Mouse (Mus musculus) forebrain, embryonic 13.5 days (tissue): ENCODE data around the gene Cltb. TPM values are rescaled to one million over a fixed set of nuclear protein-coding genes. Genes with fewer than 3 reads are reported as not detected.

ENCODE experiments used
- ATAC-seq: fragments of 200-750 bp; cut with Nextera tagmentation; 2 replicates; pipeline ENCODE4 v1.8.0; 2017
- H3K27ac ChIP-seq: fragments of 300-500 bp; sonication (generic); 2 replicates; pipeline ENCODE4 v1.5.1; 2015; ENCODE audit warnings: inconsistent platforms, mild to moderate bottlenecking, moderate library complexity
- H3K27me3 ChIP-seq: fragments of 300-500 bp; sonication (generic); 2 replicates; pipeline ENCODE4 v1.6.1; 2015; ENCODE audit warnings: mild to moderate bottlenecking, inconsistent platforms
- H3K36me3 ChIP-seq: fragments of 300-500 bp; sonication (generic); 2 replicates; pipeline ENCODE4 v1.6.1; 2015; ENCODE audit warnings: mild to moderate bottlenecking, inconsistent platforms; ENCODE audit not compliant: poor library complexity, severe bottlenecking
- H3K4me1 ChIP-seq: fragments of 300-500 bp; sonication (generic); 2 replicates; pipeline ENCODE4 v1.6.1; 2015; ENCODE audit warnings: inconsistent platforms
- H3K4me2 ChIP-seq: fragments of 300-500 bp; sonication (generic); 2 replicates; pipeline ENCODE4 v1.6.1; 2015; ENCODE audit warnings: inconsistent platforms, mild to moderate bottlenecking, moderate library complexity
- H3K4me3 ChIP-seq: fragments of 300-500 bp; sonication (generic); 2 replicates; pipeline ENCODE4 v1.5.1; 2015; ENCODE audit warnings: mild to moderate bottlenecking, inconsistent platforms
- H3K9ac ChIP-seq: fragments of 300-500 bp; sonication (generic); 2 replicates; pipeline ENCODE4 v1.6.1; 2015; ENCODE audit warnings: mild to moderate bottlenecking, inconsistent platforms
- H3K9me3 ChIP-seq: fragments of 300-500 bp; sonication (generic); replicated peaks from 2 replicates; pipeline ENCODE4 v1.6.1; 2016; ENCODE audit warnings: inconsistent platforms
- WGBS: fragments of 180-500 bp; shearing (Covaris S2); methylation state at CpG from one replicate; pipeline ENCODE4 v1.1.7; 2015; 5-methylcytosine and 5-hydroxymethylcytosine counted together
- polyA plus RNA-seq: library from polyadenylated mRNA; unstranded; fragments of >200 nt; fragmentation: Nextera tagmentation; extraction: Ambion mirVana; gene quantifications from 2 replicates; pipeline ENCODE4 v1.2.1, GENCODE M21; 2015

The Cltb gene
- polyA plus RNA-seq, 1 experiment from 2014 or later: 57.2 TPM

GRCm38 (mm10) chr13:54609301-54609700, 1.8 kb downstream of the Cltb start:
- WGBS: 19% methylated on average over 1 of the region's 1 CpGs
- no peaks in the 10 kb centered on the region for H3K36me3 ChIP-seq

DNA sequence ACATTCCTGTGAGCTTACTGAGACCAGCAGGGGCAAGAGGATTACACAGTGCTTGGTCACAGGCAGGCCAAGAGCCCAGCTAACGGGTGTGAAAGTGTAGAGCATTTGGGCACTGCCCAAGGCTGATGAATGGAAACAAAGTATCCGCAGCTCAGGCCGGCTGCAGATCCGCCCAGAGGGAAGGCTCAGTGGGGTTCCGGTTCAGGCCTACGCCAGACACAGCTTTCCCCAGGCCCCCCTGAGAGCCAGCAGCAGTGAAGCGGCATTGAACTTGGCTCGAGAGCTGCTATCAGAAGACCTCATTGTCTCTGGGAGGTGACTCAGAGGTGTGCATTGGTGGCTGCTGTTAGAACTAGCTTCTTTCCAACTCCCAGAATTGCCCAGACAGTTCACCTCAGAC, 2.5 kb downstream of the Cltb start:
- H3K4me2 ChIP-seq: peak overlapping the region; percentile 39
- H3K4me1 ChIP-seq: peaks cover 21% of the 10 kb centered on the region
- 7% methylated on average over 8 of the region's 8 CpGs for WGBS
- H3K27me3 ChIP-seq: peaks cover 33% of the 10 kb centered on the region
- H3K27ac ChIP-seq: no peak overlapping the region
- no peak for ATAC-seq
- H3K4me3 ChIP-seq: no peak overlapping the region; the same call in 1 of the 2 replicates
- no peaks in the 10 kb centered on the region for H3K9me3 ChIP-seq
- no peaks in the 10 kb centered on the region for H3K36me3 ChIP-seq
- H3K9ac ChIP-seq: peak overlapping the region; percentile 48

More at GRCm38 (mm10) chr13:54609301-54609700, 1.8 kb downstream of the Cltb start:
- Histone ChIP-seq H3K9ac (peak overlapping the region; percentile 48; the same call in 1 of the 2 replicates), H3K4me1 (peaks cover 21% of the 10 kb centered on the region), H3K27me3 (peaks cover 32% of the 10 kb centered on the region), H3K9me3 (no peaks in the 10 kb centered on the region), H3K4me3 (no peak overlapping the region), H3K27ac (no peak overlapping the region), H3K4me2 (peak overlapping the region; percentile 39)
- no peak for ATAC-seq

GRCm38 (mm10) chr13:54608002-54608401, 3.1 kb downstream of the Cltb start:
- no peak for ATAC-seq
- Histone ChIP-seq H3K27ac (no peak overlapping the region), H3K4me1 (peaks cover 24% of the 10 kb centered on the region), H3K36me3 (no peaks in the 10 kb centered on the region), H3K4me3 (no peak overlapping the region), H3K9me3 (no peaks in the 10 kb centered on the region), H3K27me3 (peaks cover 33% of the 10 kb centered on the region), H3K9ac (no peak overlapping the region), H3K4me2 (no peak overlapping the region)
- 70% methylated on average over 3 of the region's 3 CpGs for WGBS

DNA sequence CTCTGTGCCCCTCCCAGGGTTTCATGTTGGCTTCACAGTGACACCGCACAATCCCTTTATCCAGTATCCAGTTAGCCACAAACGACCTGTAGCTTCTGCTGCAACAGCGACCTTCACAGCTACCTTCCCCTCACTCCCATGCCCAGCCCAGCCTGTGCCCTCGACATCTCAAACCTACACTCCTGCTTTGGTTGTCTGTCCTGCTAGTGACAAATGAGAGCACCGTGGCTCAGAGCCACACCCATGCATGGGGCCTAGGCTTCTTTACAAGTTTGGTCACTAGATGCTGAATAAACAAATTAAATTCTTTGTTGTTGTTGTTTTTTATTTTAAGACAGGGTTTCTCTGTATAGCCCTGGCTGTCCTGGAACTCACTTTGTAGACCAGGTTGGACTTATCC, 3.9 kb downstream of the Cltb start:
- no peak for ATAC-seq
- Histone ChIP-seq H3K4me3 (no peak overlapping the region), H3K36me3 (no peaks in the 10 kb centered on the region), H3K9ac (no peak overlapping the region), H3K9me3 (no peaks in the 10 kb centered on the region), H3K27me3 (peaks cover 34% of the 10 kb centered on the region), H3K27ac (no peak overlapping the region), H3K4me1 (peaks cover 24% of the 10 kb centered on the region), H3K4me2 (no peak overlapping the region)
- WGBS: 77% methylated on average over 5 of the region's 5 CpGs

- no peaks in the 10 kb centered on the region for H3K36me3 ChIP-seq
- H3K27ac ChIP-seq: no peak overlapping the region
- no peaks in the 10 kb centered on the region for H3K9me3 ChIP-seq
- H3K4me3 ChIP-seq: no peak overlapping the region
- peaks cover 13% of the 10 kb centered on the region for H3K4me1 ChIP-seq
- H3K27me3 ChIP-seq: peaks cover 39% of the 10 kb centered on the region
- ATAC-seq: no peak
- no peak overlapping the region for H3K4me2 ChIP-seq
- 88% methylated on average over 5 of the region's 5 CpGs for WGBS
- no peak overlapping the region for H3K9ac ChIP-seq
These were observed 5.7 kb downstream of the Cltb start for GRCm38 (mm10) chr13:54605426-54605825.

DNA sequence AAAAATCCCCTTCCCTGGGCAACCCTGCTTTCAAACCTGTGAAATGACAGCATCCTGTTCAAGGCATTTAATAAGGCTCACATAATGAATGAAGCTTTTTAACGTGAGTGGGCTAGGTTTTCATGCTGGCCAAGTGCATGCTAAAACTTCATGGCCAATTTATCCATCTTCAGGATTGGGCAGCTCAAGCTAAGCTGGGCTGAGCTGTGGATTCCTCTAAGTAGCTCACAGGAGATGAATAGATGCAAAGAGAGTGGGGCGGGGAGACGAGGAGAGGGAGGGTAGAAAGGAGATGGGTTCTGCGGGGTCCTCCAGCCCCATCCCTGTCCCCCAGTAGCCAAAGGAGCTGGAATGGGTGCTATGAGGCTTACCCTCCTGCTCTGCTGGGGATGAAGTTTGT, 6.9 kb downstream of the Cltb start:
- Histone ChIP-seq H3K27ac (no peak overlapping the region), H3K36me3 (peaks cover 4% of the 10 kb centered on the region), H3K4me2 (no peak overlapping the region), H3K9ac (no peak overlapping the region), H3K4me3 (no peak overlapping the region), H3K4me1 (peaks cover 11% of the 10 kb centered on the region), H3K9me3 (no peaks in the 10 kb centered on the region), H3K27me3 (peaks cover 38% of the 10 kb centered on the region)
- no peak for ATAC-seq
- WGBS: 22% methylated on average over 4 of the region's 4 CpGs

DNA sequence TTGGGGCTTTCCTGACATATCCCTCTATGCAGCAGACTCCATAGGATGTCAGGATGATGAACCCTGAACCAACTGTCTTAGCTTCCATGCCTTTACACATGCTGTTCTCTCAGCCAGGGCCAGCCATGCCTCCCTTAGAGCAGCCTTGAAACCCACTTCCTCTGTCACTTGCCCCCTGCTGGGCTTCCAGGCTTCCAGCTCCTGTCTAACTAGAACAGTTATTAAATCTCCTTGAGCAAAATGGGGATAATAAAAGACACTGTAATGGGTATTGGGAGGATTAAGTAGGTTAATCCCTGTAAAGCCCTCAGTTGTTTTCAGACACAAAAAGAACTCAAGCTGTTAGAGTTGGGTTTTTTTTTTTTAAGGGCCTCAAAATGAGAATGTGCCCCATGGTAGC, 7.6 kb downstream of the Cltb start:
- peaks cover 11% of the 10 kb centered on the region for H3K36me3 ChIP-seq
- H3K27ac ChIP-seq: no peak overlapping the region
- H3K4me1 ChIP-seq: peaks cover 4% of the 10 kb centered on the region

GRCm38 (mm10) chr13:54602639-54603111, 8.5 kb downstream of the Cltb start:
- H3K36me3 ChIP-seq: peaks cover 19% of the 10 kb centered on the region
- no peak overlapping the region for H3K27ac ChIP-seq
- no peak overlapping the region for H3K4me2 ChIP-seq
- H3K9ac ChIP-seq: no peak overlapping the region
- H3K27me3 ChIP-seq: peaks cover 27% of the 10 kb centered on the region
- 54% methylated on average over 3 of the region's 3 CpGs for WGBS
- 0 out of 2 replicates have a peak, but pooled peaks cover 3% of the 10 kb centered on the region for H3K4me1 ChIP-seq
- H3K4me3 ChIP-seq: no peak overlapping the region
- ATAC-seq: no peak
- no peaks in the 10 kb centered on the region for H3K9me3 ChIP-seq

More for the DNA sequence above, 7.6 kb downstream of the Cltb start:
- ATAC-seq: no peak
- Histone ChIP-seq H3K4me3 (no peak overlapping the region), H3K9me3 (no peaks in the 10 kb centered on the region), H3K4me2 (no peak overlapping the region), H3K9ac (no peak overlapping the region), H3K27me3 (peaks cover 30% of the 10 kb centered on the region)

DNA sequence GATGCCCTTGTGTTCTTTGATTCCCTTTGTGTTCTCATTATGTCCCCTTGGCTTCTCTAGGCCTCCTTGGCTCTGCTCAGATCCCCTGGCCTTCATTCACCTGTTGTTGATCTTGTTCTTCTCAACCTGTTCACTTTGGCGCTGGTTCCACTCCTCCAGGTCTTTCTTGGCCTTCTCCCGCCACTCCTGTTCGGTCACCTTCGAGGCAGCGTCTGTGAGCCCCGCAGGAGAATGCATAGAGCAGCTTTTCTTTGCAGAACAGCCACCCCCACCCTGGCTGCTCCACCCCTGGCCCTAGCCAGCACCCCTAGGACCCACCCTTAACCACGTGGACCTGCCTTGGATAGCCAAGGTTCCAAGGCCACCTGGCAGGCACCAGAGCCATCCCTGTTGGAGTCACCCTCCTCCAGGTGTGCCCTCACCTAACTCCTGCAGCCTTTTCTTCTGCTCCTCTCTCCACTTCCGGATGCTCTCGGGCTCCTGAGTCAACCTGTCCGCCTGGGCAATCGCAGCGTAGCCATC, 12.5 kb downstream of the Cltb start:
- H3K9ac ChIP-seq: no peak overlapping the region
- H3K27me3 ChIP-seq: peaks cover 6% of the 10 kb centered on the region
- H3K9me3 ChIP-seq: no peaks in the 10 kb centered on the region
- H3K36me3 ChIP-seq: peaks cover 34% of the 10 kb centered on the region
- no peak overlapping the region for H3K4me2 ChIP-seq
- peaks cover 3% of the 10 kb centered on the region; the same call in 1 of the 2 replicates for H3K4me1 ChIP-seq
- H3K4me3 ChIP-seq: no peak overlapping the region
- no peak for ATAC-seq
- 91% methylated on average over 12 of the region's 12 CpGs for WGBS
- H3K27ac ChIP-seq: no peak overlapping the region

- no peak overlapping the region for H3K27ac ChIP-seq
- peaks cover 36% of the 10 kb centered on the region for H3K36me3 ChIP-seq
- H3K9me3 ChIP-seq: no peaks in the 10 kb centered on the region
- peaks cover under 1% of the 10 kb centered on the region for H3K27me3 ChIP-seq
- H3K4me1 ChIP-seq: peaks cover 1% of the 10 kb centered on the region; the same call in 1 of the 2 replicates
- no peak for ATAC-seq
- H3K9ac ChIP-seq: no peak overlapping the region
- H3K4me3 ChIP-seq: no peak overlapping the region
- 74% methylated on average over 5 of the region's 5 CpGs for WGBS
- H3K4me2 ChIP-seq: no peak overlapping the region
These were observed 14.3 kb downstream of the Cltb start for GRCm38 (mm10) chr13:54596870-54597269.

GRCm38 (mm10) chr13:54596107-54596690, 14.9 kb downstream of the Cltb start:
- ATAC-seq: no peak
- WGBS: 89% methylated on average over 8 of the region's 8 CpGs

GRCm38 (mm10) chr13:54593617-54594016, 17.5 kb downstream of the Cltb start:
- ATAC-seq: no peak
- Histone ChIP-seq H3K27ac (no peak overlapping the region), H3K27me3 (no peaks in the 10 kb centered on the region), H3K9ac (no peak overlapping the region), H3K4me1 (peaks cover 24% of the 10 kb centered on the region), H3K4me2 (no peak overlapping the region), H3K9me3 (no peaks in the 10 kb centered on the region), H3K4me3 (no peak overlapping the region), H3K36me3 (peaks cover 26% of the 10 kb centered on the region)
- 90% methylated on average over 11 of the region's 11 CpGs for WGBS

More at GRCm38 (mm10) chr13:54596107-54596690, 14.9 kb downstream of the Cltb start:
- Histone ChIP-seq H3K4me2 (no peak overlapping the region), H3K27me3 (no peaks in the 10 kb centered on the region), H3K36me3 (peaks cover 36% of the 10 kb centered on the region), H3K4me3 (no peak overlapping the region), H3K27ac (no peak overlapping the region), H3K4me1 (peaks cover 8% of the 10 kb centered on the region), H3K9me3 (no peaks in the 10 kb centered on the region), H3K9ac (no peak overlapping the region)
